Mouse (Mus musculus): ENCODE data around the gene Renbp.

Renbp gene

GRCm38 (mm10) chrX:73930402-73931062 lies at the start of gene Renbp:
Gene Renbp (minus strand): TSS chrX:73930850.
- DNase-seq (ENCODE audit: low read depth, low spot score): peak; percentile 58

GRCm38 (mm10) chrX:73977783-73978182 lies 47.1 kb upstream of the Renbp start:
- no peak for DNase-seq (ENCODE audit: low read depth, low spot score)

- no peak for DNase-seq (ENCODE audit: low read depth, low spot score)
These were observed 45.6 kb upstream of the Renbp start for GRCm38 (mm10) chrX:73976283-73976682.

- DNase-seq (ENCODE audit: low read depth, low spot score): no peak
These were observed 42.1 kb upstream of the Renbp start for GRCm38 (mm10) chrX:73972774-73973173.

- DNase-seq (ENCODE audit: low read depth, low spot score): no peak
These were observed 40.1 kb upstream of the Renbp start for GRCm38 (mm10) chrX:73970781-73971180.

- DNase-seq (ENCODE audit: low read depth, low spot score): no peak
These were observed 39.1 kb upstream of the Renbp start for GRCm38 (mm10) chrX:73969729-73970128.

- DNase-seq (ENCODE audit: low read depth, low spot score): no peak
These were observed 38.5 kb upstream of the Renbp start for GRCm38 (mm10) chrX:73969167-73969566.

- DNase-seq (ENCODE audit: low read depth, low spot score): peak; percentile 94
These were observed 36.8 kb upstream of the Renbp start for GRCm38 (mm10) chrX:73967177-73968075.

- DNase-seq (ENCODE audit: low read depth, low spot score): peak; percentile 93
These were observed 35.9 kb upstream of the Renbp start, which contains the start of gene Hcfc1 for GRCm38 (mm10) chrX:73966248-73967176. Gene Hcfc1 (minus strand): TSS chrX:73966357.

- peak; percentile 83 for DNase-seq (ENCODE audit: low read depth, low spot score)
These were observed 34.7 kb upstream of the Renbp start for GRCm38 (mm10) chrX:73965307-73965706.

- peak; percentile 71 for DNase-seq (ENCODE audit: low read depth, low spot score)
These were observed 33.7 kb upstream of the Renbp start for GRCm38 (mm10) chrX:73964363-73964762.

GRCm38 (mm10) chrX:73954988-73955387 lies 24.3 kb upstream of the Renbp start:
- no peak for DNase-seq (ENCODE audit: low read depth, low spot score)

- DNase-seq (ENCODE audit: low read depth, low spot score): no peak
These were observed 22.0 kb upstream of the Renbp start for GRCm38 (mm10) chrX:73952603-73953002.

GRCm38 (mm10) chrX:73949341-73949740 lies 18.7 kb upstream of the Renbp start:
- DNase-seq (ENCODE audit: low read depth, low spot score): no peak

- DNase-seq (ENCODE audit: low read depth, low spot score): peak; percentile 77
These were observed 18.0 kb upstream of the Renbp start for GRCm38 (mm10) chrX:73948647-73949046.

- DNase-seq (ENCODE audit: low read depth, low spot score): no peak
These were observed 16.2 kb upstream of the Renbp start for GRCm38 (mm10) chrX:73946896-73947295.

GRCm38 (mm10) chrX:73942294-73942693 lies 11.6 kb upstream of the Renbp start:
- DNase-seq (ENCODE audit: low read depth, low spot score): no peak

- DNase-seq (ENCODE audit: low read depth, low spot score): no peak
These were observed 11.2 kb upstream of the Renbp start for GRCm38 (mm10) chrX:73941860-73942259.

- no peak for DNase-seq (ENCODE audit: low read depth, low spot score)
These were observed 1.2 kb upstream of the Renbp start for GRCm38 (mm10) chrX:73931871-73932270.

GRCm38 (mm10) chrX:73922550-73922882 lies 8.1 kb downstream of the Renbp start:
- peak; percentile 28 for DNase-seq (ENCODE audit: low read depth, low spot score)

- peak; percentile 89 for DNase-seq (ENCODE audit: low read depth, low spot score)
These were observed 8.7 kb downstream of the Renbp start, which contains the start of the genes Arhgap4 and Naa10 for GRCm38 (mm10) chrX:73921823-73922549. Gene Arhgap4 (minus strand): TSS chrX:73921870. Gene Naa10 (minus strand): TSS chrX:73921944.

All from CD4-positive helper T cell, adult 2 months (primary cell).